Mouse (Mus musculus) MEL (cell line): ENCODE results near the gene Gm10490.

Source experiments
- CHD1 ChIP-seq: IDR thresholded peaks from 2 replicates; pipeline ENCODE4 v1.6.1; 2012; ENCODE audit warnings: low read depth, mild to moderate bottlenecking, inconsistent platforms, low read length, improper control_type of control experiment
- CTCF ChIP-seq, 3 experiments: IDR thresholded peaks in 2 of 3; conservative IDR thresholded peaks in 1 of 3; 2 replicates each; pipeline ENCODE4 v1.5.1; 2011 to 2012; ENCODE audit warnings: low read length in 3 of 3, low read depth in 2 of 3, mild to moderate bottlenecking in 2 of 3, improper control_type of control experiment in 1 of 3, inconsistent platforms in 1 of 3, mixed read lengths in 1 of 3, moderate library complexity in 1 of 3; ENCODE audit not compliant: control insufficient read depth in 1 of 3, insufficient read depth in 1 of 3, poor library complexity in 1 of 3, severe bottlenecking in 1 of 3
- GATA1 ChIP-seq: IDR thresholded peaks from 2 replicates; pipeline ENCODE4 v1.6.1; 2011; ENCODE audit warnings: low read depth, low read length, improper control_type of control experiment
- JUND ChIP-seq: IDR thresholded peaks from 2 replicates; pipeline ENCODE4 v1.6.1; 2011; ENCODE audit warnings: low read depth, mild to moderate bottlenecking, improper control_type of control experiment, low read length
- MXI1 ChIP-seq: IDR thresholded peaks from 2 replicates; pipeline ENCODE4 v1.6.1; 2011; ENCODE audit warnings: mild to moderate bottlenecking, low read depth, low read length, improper control_type of control experiment
- POLR2A ChIP-seq, 2 experiments: IDR thresholded peaks; 2 replicates each; pipeline ENCODE4 v1.6.1; 2011 to 2012; ENCODE audit warnings: low read length in 2 of 2, mild to moderate bottlenecking in 2 of 2, control low read depth in 1 of 2, improper control_type of control experiment in 1 of 2, low read depth in 1 of 2, moderate library complexity in 1 of 2; ENCODE audit not compliant: control insufficient read depth in 1 of 2, insufficient read depth in 1 of 2, poor library complexity in 1 of 2
- SIN3A ChIP-seq: IDR thresholded peaks from 2 replicates; pipeline ENCODE4 v1.6.1; 2012; ENCODE audit warnings: low read length, improper control_type of control experiment, inconsistent platforms
- SMC3 ChIP-seq: IDR thresholded peaks from 2 replicates; pipeline ENCODE4 v1.6.1; 2011; ENCODE audit warnings: low read depth, low read length, improper control_type of control experiment
- TBP ChIP-seq: IDR thresholded peaks from 2 replicates; pipeline ENCODE4 v1.8.0; 2011; ENCODE audit warnings: low read depth, low read length, improper control_type of control experiment
- ZMIZ1 ChIP-seq: IDR thresholded peaks from 2 replicates; pipeline ENCODE4 v1.6.1; 2012; ENCODE audit warnings: low read depth, mild to moderate bottlenecking, inconsistent platforms, low read length, improper control_type of control experiment, moderate library complexity

GRCm38 (mm10) chrX:7898211-7898610 lies 11.1 kb upstream of the Gm10490 start:
- no peak; the same call in 1 of the 2 replicates for TF ChIP-seq MXI1
- TF ChIP-seq ZMIZ1, result no peak
- TF ChIP-seq CTCF (IDR thresholded peaks at IDR 0.05 in 2 of 3, conservative IDR thresholded peaks at IDR 0.05 in 1 of 3; ENCODE audit: control insufficient read depth in 1 of 3, insufficient read depth in 1 of 3, low read depth in 2 of 3, low read length in 3 of 3, poor library complexity in 1 of 3, severe bottlenecking in 1 of 3), result no peak
- TF ChIP-seq SIN3A, result no peak
- no peak for TF ChIP-seq JUND
- no peak for TF ChIP-seq POLR2A (IDR thresholded peaks at IDR 0.05; ENCODE audit: control insufficient read depth in 1 of 2, insufficient read depth in 1 of 2, low read depth in 1 of 2, low read length in 2 of 2, poor library complexity in 1 of 2)
- TF ChIP-seq CHD1, result no peak
- 0 out of 2 replicates have a peak, but pooled peaks have one; percentile 4 for TF ChIP-seq SMC3
- TF ChIP-seq TBP, result no peak
- TF ChIP-seq GATA1, result no peak
